Mouse (Mus musculus) neural tube, embryonic 11.5 days (tissue): Measurements from ENCODE around the gene Epha6. TPM values are rescaled to one million over a fixed set of nuclear protein-coding genes. Genes with fewer than 3 reads are reported as not detected.

Source experiments
- ATAC-seq: fragments of 200-750 bp; cut with Nextera tagmentation; 2 replicates; pipeline ENCODE4 v1.8.0; 2017; ENCODE audit warnings: moderate number of reproducible peaks, mild to moderate bottlenecking, moderate TSS enrichment, moderate library complexity; ENCODE audit not compliant: insufficient read depth, low FRiP score, low TSS enrichment
- DNase-seq: peaks from one replicate; pipeline ENCODE4 v3.0.0-alpha.2; 2015; ENCODE audit warnings: low spot score
- H3K27ac ChIP-seq: fragments of 300-500 bp; sonication (generic); 2 replicates; pipeline ENCODE4 v1.5.1; 2014; ENCODE audit warnings: low read depth, mild to moderate bottlenecking, low read length
- H3K27me3 ChIP-seq: fragments of 300-500 bp; sonication (generic); 2 replicates; pipeline ENCODE4 v1.6.1; 2014; ENCODE audit warnings: mild to moderate bottlenecking, low read length, mixed read lengths; ENCODE audit not compliant: control insufficient read depth, insufficient read depth
- H3K36me3 ChIP-seq: fragments of 300-500 bp; sonication (generic); 2 replicates; pipeline ENCODE4 v1.6.1; 2014; ENCODE audit warnings: mild to moderate bottlenecking, low read length, moderate library complexity, mixed read lengths; ENCODE audit not compliant: control insufficient read depth, insufficient read depth
- H3K4me1 ChIP-seq: fragments of 300-500 bp; sonication (generic); 2 replicates; pipeline ENCODE4 v1.6.1; 2014; ENCODE audit warnings: low read length, mixed read lengths; ENCODE audit not compliant: control insufficient read depth, insufficient read depth
- H3K4me2 ChIP-seq: fragments of 300-500 bp; sonication (generic); 2 replicates; pipeline ENCODE4 v1.6.1; 2014; ENCODE audit warnings: low read depth, mild to moderate bottlenecking, moderate library complexity
- H3K4me3 ChIP-seq: fragments of 300-500 bp; sonication (generic); 2 replicates; pipeline ENCODE4 v1.5.1; 2014; ENCODE audit warnings: low read depth, low read length
- H3K9ac ChIP-seq: fragments of 300-500 bp; sonication (generic); 2 replicates; pipeline ENCODE4 v1.6.1; 2014; ENCODE audit warnings: mild to moderate bottlenecking, low read length
- H3K9me3 ChIP-seq: fragments of 300-500 bp; sonication (generic); 2 replicates; pipeline ENCODE4 v1.6.1; 2016; ENCODE audit warnings: low read length; ENCODE audit not compliant: control insufficient read depth
- WGBS: fragments of 180-500 bp; shearing (Covaris S2); extraction: QIAGEN DNeasy Blood & Tissue Kit; methylation state at CpG from one replicate; pipeline ENCODE4 v1.1.7; 2014; 5-methylcytosine and 5-hydroxymethylcytosine counted together
- polyA plus RNA-seq: library from polyadenylated mRNA; unstranded; fragments of >200 nt; fragmentation: Nextera tagmentation; extraction: Ambion mirVana; gene quantifications from 2 replicates; pipeline ENCODE4 v1.2.1, GENCODE M21; 2014

Gene Epha6
- polyA plus RNA-seq, 1 experiment from 2014 or later: 1.2 TPM

GRCm38 (mm10) chr16:59880073-59880472 lies 725.3 kb downstream of the Epha6 start:
- no peaks in the 10 kb centered on the region for H3K36me3 ChIP-seq
- DNase-seq (no peak), ATAC-seq (no peak)
- no peak overlapping the region for H3K27ac ChIP-seq
- no peak overlapping the region for H3K9ac ChIP-seq
- H3K4me1 ChIP-seq: no peaks in the 10 kb centered on the region
- H3K9me3 ChIP-seq: no peaks in the 10 kb centered on the region
- 94% methylated on average over 13 of the region's 13 CpGs for WGBS
- no peak overlapping the region for H3K4me2 ChIP-seq
- H3K4me3 ChIP-seq: no peak overlapping the region
- no peaks in the 10 kb centered on the region for H3K27me3 ChIP-seq

DNA sequence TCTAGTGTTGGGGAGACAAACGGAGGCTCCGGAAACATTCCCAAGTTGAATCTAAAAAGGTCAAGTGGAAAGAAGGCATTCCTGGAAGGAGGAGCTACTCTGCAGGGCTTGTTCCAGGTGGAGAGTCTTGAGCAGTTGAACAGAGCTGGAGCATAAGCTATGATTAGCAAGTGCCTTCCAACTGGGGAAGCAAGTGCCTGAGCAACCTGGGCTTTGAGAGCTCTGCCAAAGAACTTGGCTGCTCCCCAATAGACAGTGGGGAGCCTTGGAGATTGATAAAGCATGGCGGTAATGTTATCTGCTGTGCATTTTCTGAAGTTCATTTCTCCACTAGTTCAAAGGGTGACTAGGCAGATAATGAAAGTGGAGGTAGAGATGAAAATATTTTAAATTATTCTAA lies 733.5 kb downstream of the Epha6 start:
- Histone ChIP-seq H3K4me1 (no peaks in the 10 kb centered on the region), H3K9ac (no peak overlapping the region), H3K27ac (no peak overlapping the region), H3K4me2 (no peak overlapping the region), H3K27me3 (no peaks in the 10 kb centered on the region), H3K36me3 (no peaks in the 10 kb centered on the region), H3K4me3 (no peak overlapping the region), H3K9me3 (no peaks in the 10 kb centered on the region)
- 94% methylated on average over 3 of the region's 3 CpGs for WGBS
- ATAC-seq: no peak
- DNase-seq: no peak

DNA sequence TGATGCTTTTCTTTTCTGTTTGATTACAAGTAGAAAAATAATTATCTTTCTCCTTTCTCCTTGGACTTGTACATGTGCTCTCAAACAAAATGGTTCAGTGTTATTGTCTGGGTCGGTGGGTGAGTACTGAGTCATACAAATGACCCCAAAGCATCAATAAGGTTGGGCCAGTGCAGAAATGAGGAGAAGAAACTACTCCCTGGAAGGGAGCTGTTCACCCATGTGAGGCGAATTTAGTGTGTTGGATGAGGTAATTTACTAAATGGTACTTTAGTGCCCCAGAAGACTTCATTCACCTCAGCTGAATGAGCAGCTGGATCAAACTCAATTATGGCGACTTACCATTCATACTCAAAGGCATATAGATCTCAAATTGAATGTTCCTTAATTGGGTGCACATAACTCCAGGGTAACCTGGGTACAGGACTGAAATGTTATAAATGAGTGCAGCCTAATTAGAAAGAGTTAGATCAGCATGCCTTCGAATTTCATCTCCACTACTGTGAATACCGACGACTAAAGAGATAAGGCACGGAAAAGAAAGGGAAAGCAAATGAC lies 751.1 kb downstream of the Epha6 start:
- 78% methylated on average over 7 of the region's 7 CpGs for WGBS
- DNase-seq (no peak), ATAC-seq (no peak)
- H3K4me2 ChIP-seq: no peak overlapping the region
- H3K4me3 ChIP-seq: no peak overlapping the region
- no peak overlapping the region for H3K9ac ChIP-seq
- no peaks in the 10 kb centered on the region for H3K9me3 ChIP-seq
- H3K27ac ChIP-seq: no peak overlapping the region
- no peaks in the 10 kb centered on the region for H3K36me3 ChIP-seq
- H3K4me1 ChIP-seq: no peaks in the 10 kb centered on the region
- no peaks in the 10 kb centered on the region for H3K27me3 ChIP-seq

- Histone ChIP-seq H3K27me3 (no peaks in the 10 kb centered on the region), H3K4me2 (no peak overlapping the region), H3K9ac (no peak overlapping the region), H3K9me3 (no peaks in the 10 kb centered on the region), H3K4me3 (no peak overlapping the region), H3K4me1 (no peaks in the 10 kb centered on the region), H3K36me3 (no peaks in the 10 kb centered on the region), H3K27ac (no peak overlapping the region)
- DNase-seq (no peak), ATAC-seq (peak; percentile 46; the same call in 1 of the 2 replicates)
- 41% methylated on average over 2 of the region's 2 CpGs for WGBS
Measured at GRCm38 (mm10) chr16:59852689-59853088, 752.6 kb downstream of the Epha6 start.

GRCm38 (mm10) chr16:59846574-59846973 lies 758.8 kb downstream of the Epha6 start:
- no peaks in the 10 kb centered on the region for H3K9me3 ChIP-seq
- H3K9ac ChIP-seq: no peak overlapping the region
- no peak overlapping the region for H3K27ac ChIP-seq
- H3K27me3 ChIP-seq: no peaks in the 10 kb centered on the region
- no peak overlapping the region for H3K4me2 ChIP-seq
- WGBS: 20% methylated on average over 3 of the region's 3 CpGs
- peak; percentile 60; the same call in 1 of the 2 replicates for ATAC-seq
- peak; percentile 45 for DNase-seq
- H3K36me3 ChIP-seq: no peaks in the 10 kb centered on the region
- no peaks in the 10 kb centered on the region for H3K4me1 ChIP-seq
- H3K4me3 ChIP-seq: no peak overlapping the region

DNA sequence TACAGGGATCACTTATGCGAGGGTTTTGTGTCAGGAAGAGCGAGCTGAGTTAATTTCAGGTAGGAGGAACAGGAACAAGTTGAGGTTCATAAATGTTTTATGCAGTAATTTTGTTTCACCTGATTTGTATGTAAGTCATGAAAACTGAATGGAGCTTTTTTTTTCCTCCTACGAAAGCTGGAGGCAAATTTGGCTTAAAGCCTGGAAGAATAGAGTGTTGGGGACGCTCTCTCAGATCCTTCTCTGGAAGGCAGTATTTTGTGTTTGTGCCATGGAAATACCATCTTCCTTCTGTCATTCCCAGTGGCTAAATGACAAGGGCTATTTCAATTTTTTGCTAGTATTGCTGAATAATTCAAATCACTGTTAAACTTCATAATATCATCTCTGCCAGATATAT lies 768.6 kb downstream of the Epha6 start:
- Histone ChIP-seq H3K4me1 (no peaks in the 10 kb centered on the region), H3K4me3 (no peak overlapping the region), H3K27ac (no peak overlapping the region), H3K36me3 (no peaks in the 10 kb centered on the region), H3K9ac (no peak overlapping the region), H3K4me2 (no peak overlapping the region), H3K27me3 (no peaks in the 10 kb centered on the region), H3K9me3 (no peaks in the 10 kb centered on the region)
- DNase-seq (no peak), ATAC-seq (no peak)
- 88% methylated on average over 4 of the region's 4 CpGs for WGBS

- no peaks in the 10 kb centered on the region for H3K27me3 ChIP-seq
- no peak overlapping the region for H3K4me3 ChIP-seq
- H3K9me3 ChIP-seq: no peaks in the 10 kb centered on the region
- H3K36me3 ChIP-seq: no peaks in the 10 kb centered on the region
- no peak overlapping the region for H3K9ac ChIP-seq
- no peak overlapping the region for H3K27ac ChIP-seq
- no peak overlapping the region for H3K4me2 ChIP-seq
- no peak for ATAC-seq
- WGBS: 89% methylated on average over 10 of the region's 10 CpGs
- DNase-seq: no peak
- no peaks in the 10 kb centered on the region for H3K4me1 ChIP-seq
Measured at GRCm38 (mm10) chr16:59836304-59836703, 769.0 kb downstream of the Epha6 start.

DNA sequence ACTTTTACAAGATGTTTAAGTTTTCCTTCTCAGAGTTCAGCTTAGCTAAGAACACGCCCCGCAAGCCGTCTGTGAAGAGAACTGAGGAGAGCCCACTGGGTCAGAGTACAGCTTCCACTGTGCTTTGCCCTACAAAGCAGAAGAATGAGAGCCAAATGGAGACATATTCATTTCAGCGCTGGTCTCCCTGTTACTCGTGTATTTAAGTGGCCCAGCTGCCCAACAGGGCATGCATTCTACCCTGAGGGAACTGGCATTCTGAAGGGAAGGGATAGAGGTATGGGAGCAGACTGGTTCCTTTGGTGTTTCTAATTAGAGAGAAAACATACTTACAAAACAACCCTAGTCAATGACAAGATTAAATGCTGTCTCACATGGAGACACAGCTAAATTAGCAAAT lies 772.9 kb downstream of the Epha6 start:
- no peaks in the 10 kb centered on the region for H3K27me3 ChIP-seq
- 82% methylated on average over 5 of the region's 5 CpGs for WGBS
- no peak overlapping the region for H3K4me3 ChIP-seq
- no peaks in the 10 kb centered on the region for H3K36me3 ChIP-seq
- no peak overlapping the region for H3K4me2 ChIP-seq
- DNase-seq (no peak), ATAC-seq (no peak)
- no peaks in the 10 kb centered on the region for H3K9me3 ChIP-seq
- H3K27ac ChIP-seq: no peak overlapping the region
- no peak overlapping the region for H3K9ac ChIP-seq
- no peaks in the 10 kb centered on the region for H3K4me1 ChIP-seq

DNA sequence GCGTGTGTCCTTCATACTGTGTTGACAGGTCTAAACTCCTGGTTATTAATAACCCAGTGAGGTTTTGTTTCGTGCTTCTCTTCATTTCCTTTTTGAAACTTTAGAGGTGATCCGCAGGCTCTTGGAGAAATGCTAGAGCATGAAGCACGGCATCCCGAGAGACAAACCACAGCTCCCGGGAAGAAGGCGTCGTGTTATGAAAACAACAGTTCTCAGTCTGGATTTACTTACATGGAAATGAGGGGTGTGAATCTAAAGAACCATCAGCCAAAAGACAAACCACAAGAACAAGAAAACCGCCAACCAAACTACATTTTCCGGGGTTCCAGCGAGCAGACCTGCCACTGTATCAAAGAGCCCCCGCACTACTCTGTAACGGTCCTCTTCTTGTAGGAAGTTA lies 775.7 kb downstream of the Epha6 start:
- no peak overlapping the region for H3K4me2 ChIP-seq
- no peak overlapping the region for H3K9ac ChIP-seq
- no peaks in the 10 kb centered on the region for H3K36me3 ChIP-seq
- no peaks in the 10 kb centered on the region for H3K27me3 ChIP-seq
- no peak for DNase-seq
- H3K27ac ChIP-seq: no peak overlapping the region
- no peaks in the 10 kb centered on the region for H3K9me3 ChIP-seq
- H3K4me3 ChIP-seq: no peak overlapping the region
- WGBS: 89% methylated on average over 13 of the region's 13 CpGs
- no peak for ATAC-seq
- no peaks in the 10 kb centered on the region for H3K4me1 ChIP-seq
